Mouse (Mus musculus): ENCODE results near the gene Esp24.
"Not testable (repeated sequence)": the region's sequence is repeated elsewhere in the genome, so short reads cannot be mapped to it uniquely, and the experiment has no call there.

Gene Esp24

DNA sequence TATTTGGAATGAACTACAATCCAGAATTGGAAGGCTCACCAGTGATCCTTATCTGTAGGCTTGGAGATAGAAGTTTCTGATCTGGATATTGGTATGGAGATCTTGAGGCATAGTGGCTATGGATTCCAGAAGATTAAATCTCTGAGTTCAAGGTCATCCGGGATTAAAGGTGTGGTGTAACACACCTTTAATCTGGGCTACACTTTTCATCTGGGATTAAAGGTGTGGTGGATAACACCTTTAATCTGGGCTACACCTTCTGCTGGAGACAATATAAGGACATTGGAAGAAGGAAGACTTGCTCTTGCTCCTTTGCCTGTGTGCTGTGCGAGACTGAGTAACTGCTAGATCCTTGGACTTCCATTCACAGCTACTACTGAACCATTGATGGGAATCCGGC, at the start of gene Esp24:
Esp24 (plus strand) TSS at position 301 of the 400 bp plus-strand sequence.
- DNase-seq (ENCODE audit: low spot score in 2 of 2) = not testable (repeated sequence)

DNA sequence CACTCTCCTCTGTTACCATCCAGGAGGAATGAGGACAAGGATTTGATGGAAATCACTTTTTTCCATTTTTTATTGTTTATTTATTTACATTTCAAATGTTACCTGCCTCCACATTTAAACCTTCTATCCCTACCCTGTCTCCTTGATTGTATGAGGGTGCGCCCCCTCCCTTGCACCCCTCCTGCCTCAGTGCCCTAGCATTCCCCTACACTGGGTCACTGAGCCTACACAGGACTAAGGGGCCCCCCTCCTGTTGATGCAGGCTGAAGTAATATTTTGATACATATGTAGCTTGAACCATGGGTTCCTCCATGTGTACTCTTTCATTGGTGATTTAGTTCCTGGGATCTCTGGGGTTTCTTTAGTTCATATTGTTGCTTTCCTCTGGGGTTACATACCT, 26.6 kb upstream of the Esp24 start:
- no peak for DNase-seq (ENCODE audit: low spot score in 2 of 2)

- DNase-seq (ENCODE audit: low spot score in 2 of 2) = no peak
Observed at GRCm38 (mm10) chr17:39010675-39011638, 25.5 kb upstream of the Esp24 start.

DNA sequence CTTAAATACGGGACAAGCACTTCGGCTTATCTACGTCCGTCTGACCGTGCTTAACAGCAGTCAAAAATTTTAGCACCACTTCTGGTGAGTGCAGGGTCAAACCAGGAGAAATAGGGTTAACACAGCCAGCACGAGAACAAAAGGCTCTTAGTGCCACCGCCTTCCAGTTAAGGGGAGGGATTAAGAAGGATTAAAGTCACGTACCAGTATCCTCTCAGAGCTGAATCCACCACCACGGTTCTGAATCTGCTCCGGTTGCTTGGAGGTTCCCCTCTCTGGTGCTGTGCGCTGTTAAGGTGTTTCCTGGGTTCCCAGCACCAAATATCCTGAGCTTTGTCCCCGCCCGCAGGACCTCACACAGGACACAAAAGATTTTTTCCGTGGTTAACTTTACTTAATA, 19.3 kb upstream of the Esp24 start:
- DNase-seq (ENCODE audit: low spot score in 2 of 2) = no peak

- DNase-seq (ENCODE audit: low spot score in 2 of 2) = no peak
Observed at GRCm38 (mm10) chr17:39043241-39043640, 6.7 kb downstream of the Esp24 start, which contains the start of gene Gm21903. Gene Gm21903 (minus strand): TSS chr17:39043341.

DNA sequence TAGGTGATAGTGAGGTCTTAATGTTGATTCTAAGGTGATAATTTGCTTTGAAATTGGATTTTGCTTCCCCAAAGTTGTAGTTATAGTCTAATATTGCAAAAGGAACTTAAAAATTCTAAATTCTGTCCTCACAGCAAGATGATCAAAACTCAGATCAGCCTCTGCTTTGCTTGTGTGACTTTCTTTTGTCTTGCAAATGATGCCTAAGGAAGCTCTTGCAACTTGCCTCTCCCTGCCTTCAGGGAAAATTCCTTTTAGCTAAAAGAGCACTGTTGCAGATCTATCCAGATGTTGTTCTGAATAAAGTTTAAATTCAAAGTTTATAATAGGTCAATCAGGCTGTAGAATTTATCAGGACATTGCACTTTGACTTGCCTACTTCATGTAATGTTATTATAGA, 27.1 kb downstream of the Esp24 start:
- no peak for DNase-seq (ENCODE audit: low spot score in 2 of 2)

- no peak for DNase-seq (ENCODE audit: low spot score in 2 of 2)
Observed at GRCm38 (mm10) chr17:39076937-39077336, 40.4 kb downstream of the Esp24 start, which contains the start of gene Esp23. Gene Esp23 (minus strand): TSS chr17:39077037.
